Mouse (Mus musculus): ENCODE data around the gene Usp51. TPM values are rescaled to one million over a fixed set of nuclear protein-coding genes. Genes with fewer than 3 reads are reported as not detected.
"Not testable (repeated sequence)": the region's sequence is repeated elsewhere in the genome, so short reads cannot be mapped to it uniquely, and the experiment has no call there.

Gene Usp51
- polyA plus RNA-seq, 1 experiment from 2014 or later: 1.1 TPM

DNA sequence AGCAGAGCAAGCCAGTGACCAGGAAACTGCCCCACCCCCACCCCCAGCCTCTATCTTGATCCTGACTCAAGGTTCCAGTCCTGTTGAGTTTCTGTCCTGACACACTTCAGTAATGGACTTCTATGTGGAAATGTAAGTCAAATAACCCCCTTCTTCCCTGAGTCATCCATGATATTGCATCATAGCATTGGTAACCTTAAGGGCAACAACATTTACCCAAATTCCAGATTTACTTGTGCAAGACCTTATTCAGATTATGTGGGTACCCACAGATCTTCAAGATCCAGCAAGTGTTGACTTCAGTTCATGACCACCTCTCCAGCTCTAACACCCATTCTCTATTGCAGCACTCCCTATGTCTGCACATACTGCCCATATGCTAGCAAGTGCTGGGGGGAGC lies 25.3 kb downstream of the Usp51 start:
- not testable (repeated sequence) for H3K9ac ChIP-seq; H3K4me2 ChIP-seq; H3K4me1 ChIP-seq; H3K36me3 ChIP-seq; ATAC-seq (ENCODE audit: insufficient number of reproducible peaks, low FRiP score, low TSS enrichment, low read depth); H3K27me3 ChIP-seq; H3K9me3 ChIP-seq; H3K4me3 ChIP-seq; H3K27ac ChIP-seq

GRCm38 (mm10) chrX:153037087-153037971 lies 31.1 kb downstream of the Usp51 start, which contains the start of gene Mageh1:
Gene Mageh1, minus strand, starts transcription at chrX:153037575.
- ATAC-seq (ENCODE audit: insufficient number of reproducible peaks, low FRiP score, low TSS enrichment, low read depth): peak; percentile 91
- WGBS: 20% methylated on average over 49 of the region's 49 CpGs

DNA sequence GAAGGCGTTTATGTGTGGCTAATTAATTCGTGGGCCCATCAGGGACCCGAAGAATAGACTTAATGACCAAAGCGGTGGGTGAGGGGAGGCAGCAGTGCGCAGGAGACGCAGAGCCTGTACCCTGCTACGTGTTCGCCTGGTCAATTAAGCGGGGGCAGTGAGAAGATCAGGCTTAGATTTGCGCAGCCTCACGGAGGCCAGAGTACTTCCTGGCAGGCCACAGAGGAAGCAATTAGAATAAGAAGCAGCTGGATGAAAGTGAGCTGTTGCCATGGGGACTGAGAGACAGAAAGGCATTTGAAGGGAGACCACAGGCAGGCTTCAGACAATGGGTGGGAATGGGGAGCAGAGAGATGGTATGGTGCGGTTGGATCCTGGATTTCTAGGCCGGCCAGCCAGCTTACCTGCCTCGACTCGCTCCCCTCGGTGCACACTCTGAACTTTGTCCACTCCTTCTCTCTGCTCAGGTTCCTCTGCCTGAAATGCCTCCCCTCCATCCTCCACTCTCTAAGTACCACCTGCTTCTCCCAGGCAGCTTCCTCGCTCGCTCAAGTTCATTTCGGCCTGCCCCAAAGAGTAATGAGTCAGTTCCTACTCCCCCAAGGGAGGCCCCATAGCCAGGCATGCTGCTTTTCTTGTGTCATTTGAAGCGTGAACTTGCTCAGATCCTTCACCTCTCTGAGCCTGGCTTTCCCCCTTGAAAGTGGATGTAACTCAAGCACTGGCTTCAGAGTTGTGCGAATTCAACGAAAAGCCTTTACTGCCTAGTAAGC lies 31.9 kb downstream of the Usp51 start:
- not testable (repeated sequence) for H3K4me1 ChIP-seq, H3K9me3 ChIP-seq, H3K36me3 ChIP-seq, H3K9ac ChIP-seq
- ATAC-seq (ENCODE audit: insufficient number of reproducible peaks, low FRiP score, low TSS enrichment, low read depth): peak; percentile 40; the same call in 1 of the 2 replicates
- Histone ChIP-seq H3K27ac (peak overlapping the region; percentile 87), H3K4me3 (peak overlapping the region; percentile 43), H3K4me2 (peak overlapping the region; percentile 46), H3K27me3 (peaks cover 10% of the 10 kb centered on the region)
- WGBS: 19% methylated on average over 7 of the region's 22 CpGs

More at GRCm38 (mm10) chrX:153037087-153037971, 31.1 kb downstream of the Usp51 start, which contains the start of gene Mageh1:
- Histone ChIP-seq H3K9me3 (no peaks in the 10 kb centered on the region), H3K4me1 (no peaks in the 10 kb centered on the region), H3K4me3 (peak within 1 kb of the TSS; percentile 43), H3K4me2 (peak within 1 kb of the TSS; percentile 46), H3K27ac (peak within 1 kb of the TSS; percentile 87), H3K9ac (peak within 1 kb of the TSS; percentile 63), H3K36me3 (no peaks in the 10 kb centered on the region), H3K27me3 (peaks cover 10% of the 10 kb centered on the region)

Other genes starting within 250 kb of the Usp51 start
- gene Shroom2, start 237.0 kb upstream of the Usp51 start, polyA plus RNA-seq (2015; fragmentation: Nextera tagmentation; extraction: Ambion mirVana): 4.6 and 5.8 TPM in 2 replicates
- 0.27 and 0.51 TPM in 2 replicates for gene Gpr143, start 224.5 kb upstream of the Usp51 start, polyA plus RNA-seq (2015; fragmentation: Nextera tagmentation; extraction: Ambion mirVana)
- gene Mageh1, start 31.1 kb downstream of the Usp51 start, polyA plus RNA-seq (2015; fragmentation: Nextera tagmentation; extraction: Ambion mirVana): 49.5 and 65.5 TPM in 2 replicates
- 0.09 TPM in 1 of 2 replicates, not detected in the other for gene Foxr2, start 112.3 kb downstream of the Usp51 start, polyA plus RNA-seq (2015; fragmentation: Nextera tagmentation; extraction: Ambion mirVana)
- 1.5 and 1.8 TPM in 2 replicates for gene Rragb, start 133.5 kb downstream of the Usp51 start, polyA plus RNA-seq (2015; fragmentation: Nextera tagmentation; extraction: Ambion mirVana)
- gene Klf8, start 231.0 kb downstream of the Usp51 start, polyA plus RNA-seq (2015; fragmentation: Nextera tagmentation; extraction: Ambion mirVana): 1.6 and 1.7 TPM in 2 replicates

Data from limb, embryonic 15.5 days (tissue).